Mouse (Mus musculus) olfactory bulb, adult 2 months (tissue): Measurements from ENCODE around the gene Procr. TPM values are rescaled to one million over a fixed set of nuclear protein-coding genes. Genes with fewer than 3 reads are reported as not detected.

Experiments
- H3K27ac ChIP-seq: fragments of 200-500 bp; 2 replicates; pipeline ENCODE4 v1.5.1; 2012; ENCODE audit warnings: low read depth, low read length; ENCODE audit not compliant: insufficient read depth
- H3K4me1 ChIP-seq: fragments of 200-500 bp; 2 replicates; pipeline ENCODE4 v1.6.1; 2012; ENCODE audit warnings: low read length; ENCODE audit not compliant: control insufficient read depth, insufficient read depth
- H3K4me3 ChIP-seq: fragments of 200-500 bp; 2 replicates; pipeline ENCODE4 v1.5.1; 2012; ENCODE audit warnings: mild to moderate bottlenecking, low read depth, low read length, moderate library complexity; ENCODE audit not compliant: insufficient read depth
- CTCF ChIP-seq: fragments of 200-500 bp; IDR thresholded peaks from 2 replicates; pipeline ENCODE4 v1.5.1; 2012; ENCODE audit warnings: low read depth, mild to moderate bottlenecking, low read length, moderate library complexity; ENCODE audit not compliant: insufficient read depth
- POLR2A ChIP-seq: fragments of 200-500 bp; IDR thresholded peaks from 2 replicates; pipeline ENCODE4 v1.6.1; 2012; ENCODE audit warnings: mild to moderate bottlenecking, low read depth, low read length, moderate library complexity; ENCODE audit not compliant: insufficient read depth
- WGBS: fragments of 180-500 bp; shearing (Covaris S2); methylation state at CpG from one replicate; pipeline ENCODE4 v1.1.7; 2018; 5-methylcytosine and 5-hydroxymethylcytosine counted together
- polyA plus RNA-seq: library from polyadenylated mRNA; stranded (reverse); fragments of >200 nt; gene quantifications from 2 replicates; pipeline ENCODE4 v1.2.4, GENCODE M21; 2012; ENCODE audit warnings: low replicate concordance; ENCODE audit not compliant: missing spikeins, insufficient read depth, insufficient read length

Procr gene
- polyA plus RNA-seq, 1 experiment = not detected

DNA sequence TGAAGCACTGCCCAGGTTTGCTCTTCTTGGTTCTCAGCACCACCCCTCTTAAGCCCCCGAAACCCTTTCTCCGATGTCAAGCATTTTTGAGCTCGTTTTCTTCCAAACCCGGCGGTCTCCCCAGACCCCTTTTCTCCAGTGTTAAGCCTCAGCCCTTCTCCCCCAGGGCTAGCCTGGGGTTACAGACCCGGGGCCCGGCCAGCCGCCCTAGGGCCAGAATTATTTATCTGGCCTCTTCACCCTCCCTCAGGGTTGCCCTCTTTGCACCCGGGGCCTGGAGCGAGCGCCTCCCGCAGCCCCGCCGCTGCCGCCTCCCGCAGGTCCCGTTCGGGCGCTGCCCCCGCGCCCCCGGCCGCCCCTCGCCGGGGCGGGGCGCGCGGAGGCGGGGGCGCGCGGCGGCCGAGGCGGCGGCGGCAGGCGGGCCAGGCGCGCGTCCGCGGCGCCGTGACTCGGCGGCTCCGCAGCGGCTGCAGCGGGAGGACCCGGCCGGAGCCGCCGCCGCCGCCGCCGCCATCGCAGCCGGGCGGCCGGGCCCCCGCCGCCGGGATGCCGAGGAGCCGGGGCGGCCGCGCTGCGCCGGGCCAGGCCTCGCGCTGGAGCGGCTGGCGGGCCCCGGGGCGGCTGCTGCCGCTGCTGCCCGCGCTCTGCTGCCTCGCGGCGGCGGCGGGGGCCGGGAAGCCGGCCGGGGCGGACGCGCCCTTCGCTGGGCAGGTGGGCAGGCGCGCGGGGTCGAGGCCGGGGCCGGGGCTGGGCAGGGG is 24.2 kb downstream of the Procr start, which contains the start of gene Mmp24:
Mmp24 (plus strand) TSS at position 416 of the 758 bp plus-strand sequence.
- Histone ChIP-seq H3K27ac (peak within 1 kb of the TSS; percentile 40), H3K4me1 (peaks cover 17% of the 10 kb centered on the region), H3K4me3 (peak within 1 kb of the TSS; percentile 82)
- 26% methylated on average over 100 of the region's 100 CpGs for WGBS
- TF ChIP-seq CTCF (no peak), POLR2A (no peak)

DNA sequence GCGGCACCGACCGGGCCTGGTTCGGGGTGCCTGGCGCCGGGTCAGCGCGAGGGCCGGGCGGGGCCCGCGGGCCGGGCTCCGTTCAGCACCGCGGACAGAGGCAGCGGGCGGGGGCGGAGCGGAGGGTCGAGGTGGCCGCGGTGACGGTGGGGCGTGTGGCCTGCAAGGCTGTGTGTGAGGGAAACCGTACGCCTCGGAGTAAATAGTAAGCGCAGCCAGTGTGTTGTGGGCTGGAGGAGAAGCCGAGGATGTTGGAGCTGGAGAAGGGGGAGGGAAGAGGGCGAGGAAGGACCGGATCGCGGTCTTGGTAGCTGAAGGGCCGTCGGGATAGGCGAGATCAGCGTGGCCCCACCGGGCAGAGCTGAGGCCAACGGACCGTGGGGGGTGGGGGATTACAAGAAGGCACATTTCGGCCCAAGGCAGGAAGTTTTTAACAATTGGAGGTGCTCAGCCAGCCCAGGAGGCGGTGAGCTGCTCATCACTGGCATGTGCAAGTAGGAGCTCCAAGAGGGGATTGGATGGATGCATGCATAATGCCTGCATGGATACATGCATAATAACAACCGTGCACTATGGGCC is 24.9 kb downstream of the Procr start:
- 1% methylated on average over 44 of the region's 44 CpGs for WGBS
- Histone ChIP-seq H3K4me3 (peak overlapping the region; percentile 82), H3K4me1 (peaks cover 18% of the 10 kb centered on the region), H3K27ac (peak overlapping the region; percentile 40)
- TF ChIP-seq POLR2A = no peak
- no peak for TF ChIP-seq CTCF

DNA sequence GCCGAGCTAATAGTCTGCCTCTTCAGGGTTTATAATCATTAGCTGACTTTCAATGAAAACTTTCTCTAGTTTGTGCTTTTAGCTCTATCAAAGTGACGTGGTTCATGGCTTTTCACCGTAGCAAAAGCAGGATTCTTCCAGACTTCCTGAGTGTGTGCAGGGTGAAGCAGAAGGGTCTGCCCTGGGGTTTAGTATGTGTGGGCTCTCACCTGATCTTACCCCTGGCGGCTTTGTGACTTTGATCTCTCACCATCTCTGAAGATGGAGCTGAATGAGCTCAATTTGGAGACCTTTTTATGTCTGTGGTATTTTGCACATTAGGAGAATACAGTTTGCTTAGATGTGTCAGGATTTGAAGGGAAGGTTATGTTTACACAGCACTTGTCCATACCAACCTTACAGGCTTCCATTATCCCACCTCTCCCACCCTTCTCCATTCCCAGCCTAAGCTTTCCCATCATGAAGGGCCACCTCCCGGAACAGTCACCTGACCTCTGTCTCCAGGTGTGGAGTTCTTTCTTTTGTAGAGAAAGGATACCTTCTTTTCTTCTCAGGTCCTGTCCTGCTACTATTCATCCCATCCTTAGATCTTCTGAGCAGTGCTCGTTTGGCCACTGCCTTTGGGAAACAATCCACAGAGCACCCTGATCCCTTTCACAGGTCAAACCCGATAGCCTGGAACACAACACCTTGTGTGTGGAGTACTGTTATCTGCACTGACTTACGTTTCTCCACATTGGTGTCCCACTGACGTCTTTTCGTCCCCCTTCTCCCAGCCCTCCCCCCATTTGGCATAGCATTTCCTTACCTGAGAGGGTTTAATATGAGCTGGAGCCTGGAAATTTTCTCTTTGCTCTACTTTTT is 26.1 kb downstream of the Procr start:
- Histone ChIP-seq H3K4me3 (no peak overlapping the region), H3K27ac (no peak overlapping the region), H3K4me1 (peaks cover 18% of the 10 kb centered on the region)
- WGBS = 59% methylated on average over 10 of the region's 10 CpGs
- no peak for TF ChIP-seq CTCF
- TF ChIP-seq POLR2A = no peak

DNA sequence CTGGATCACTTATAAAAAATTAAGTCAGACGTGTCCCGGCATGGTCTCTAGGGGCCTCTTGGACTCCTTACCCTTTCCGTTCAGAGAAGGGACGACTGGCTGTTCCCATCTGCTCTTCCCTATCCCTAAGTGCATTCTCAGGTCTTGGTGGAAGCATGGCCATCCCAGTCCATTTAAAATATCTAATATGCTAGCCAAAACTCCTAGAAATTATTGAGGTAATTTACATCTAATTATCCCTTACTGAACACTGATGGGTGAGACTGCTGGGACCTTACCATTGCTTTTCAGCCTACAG is 26.7 kb downstream of the Procr start:
- Histone ChIP-seq H3K27ac (no peak overlapping the region), H3K4me1 (peaks cover 18% of the 10 kb centered on the region), H3K4me3 (no peak overlapping the region)
- WGBS = 76% methylated on average over 4 of the region's 4 CpGs
- TF ChIP-seq POLR2A (no peak), CTCF (no peak)

DNA sequence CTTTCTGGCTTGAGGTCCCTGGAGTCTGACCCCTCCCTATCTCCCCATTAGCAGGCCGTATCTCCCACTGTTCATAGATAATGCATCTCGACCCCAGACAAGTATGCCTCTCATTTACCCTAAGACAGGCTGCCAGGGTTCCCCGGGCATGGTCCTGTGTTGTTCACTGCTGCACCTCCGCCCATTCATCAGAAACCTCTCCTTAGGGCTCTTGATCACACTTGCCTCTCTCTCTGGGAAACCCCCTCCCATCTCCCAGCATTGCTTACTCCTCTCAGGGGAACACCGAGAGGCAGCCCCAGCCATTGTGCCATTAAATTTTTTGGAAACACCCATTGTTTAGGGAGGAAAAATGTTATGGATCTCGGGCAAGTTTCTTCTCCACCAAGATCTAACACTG is 27.1 kb downstream of the Procr start:
- H3K4me3 ChIP-seq = no peak overlapping the region
- TF ChIP-seq POLR2A = no peak
- peaks cover 18% of the 10 kb centered on the region for H3K4me1 ChIP-seq
- H3K27ac ChIP-seq = no peak overlapping the region
- 51% methylated on average over 6 of the region's 6 CpGs for WGBS

DNA sequence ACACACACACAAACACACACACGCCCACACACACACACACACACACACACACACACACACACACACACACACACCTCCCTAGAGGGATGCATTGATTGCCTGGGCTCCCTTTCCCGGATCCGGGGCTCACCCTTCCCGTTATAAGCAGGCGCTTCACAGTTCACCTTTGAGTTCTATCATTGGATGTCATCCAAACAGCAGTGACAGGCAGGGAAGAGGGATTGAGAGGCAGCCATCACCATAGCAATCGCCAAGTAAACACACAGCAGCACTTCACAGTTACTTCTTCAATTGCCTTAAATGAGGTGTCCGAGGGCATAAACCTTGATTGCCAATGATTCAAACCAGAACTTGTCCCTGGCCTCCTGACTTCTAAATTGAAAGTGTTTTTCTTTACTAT is 28.1 kb downstream of the Procr start:
- TF ChIP-seq CTCF (no peak), POLR2A (no peak)
- 54% methylated on average over 7 of the region's 7 CpGs for WGBS
- Histone ChIP-seq H3K4me1 (peaks cover 20% of the 10 kb centered on the region), H3K27ac (no peak overlapping the region), H3K4me3 (no peak overlapping the region)

- Histone ChIP-seq H3K4me3 (no peak overlapping the region), H3K27ac (no peak overlapping the region), H3K4me1 (peaks cover 23% of the 10 kb centered on the region)
- WGBS = 80% methylated on average over 3 of the region's 3 CpGs
- TF ChIP-seq POLR2A = no peak
- no peak for TF ChIP-seq CTCF
Measured at GRCm38 (mm10) chr2:155779506-155779905, 28.6 kb downstream of the Procr start.

DNA sequence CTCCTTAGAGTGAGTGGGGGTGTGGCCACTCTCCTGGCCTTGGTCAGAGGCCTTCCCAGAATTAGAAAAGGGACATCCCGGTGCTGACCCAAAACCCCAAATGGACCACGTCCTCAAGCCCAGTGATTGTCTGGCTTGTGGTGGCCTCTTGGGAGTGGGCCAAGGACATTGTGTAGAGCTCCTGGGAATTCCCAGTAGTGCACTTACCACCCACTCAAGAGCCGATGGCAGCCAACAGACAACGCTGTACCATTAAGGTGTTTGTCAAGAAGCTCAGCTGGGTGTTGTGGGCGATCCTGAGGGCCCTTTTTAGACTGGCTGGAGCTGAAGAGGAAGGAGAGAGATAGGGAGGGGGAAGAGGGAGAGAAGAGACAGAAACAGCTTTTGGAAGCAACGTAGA is 33.6 kb downstream of the Procr start:
- H3K27ac ChIP-seq = no peak overlapping the region
- TF ChIP-seq CTCF = no peak
- no peak for TF ChIP-seq POLR2A
- no peak overlapping the region for H3K4me3 ChIP-seq
- peaks cover 19% of the 10 kb centered on the region for H3K4me1 ChIP-seq
- 38% methylated on average over 6 of the region's 6 CpGs for WGBS

- TF ChIP-seq CTCF (no peak), POLR2A (no peak)
- peaks cover 16% of the 10 kb centered on the region for H3K4me1 ChIP-seq
- WGBS = 72% methylated on average over 5 of the region's 5 CpGs
- H3K4me3 ChIP-seq = no peak overlapping the region
- no peak overlapping the region for H3K27ac ChIP-seq
Measured at GRCm38 (mm10) chr2:155786905-155787304, 36.0 kb downstream of the Procr start.
